Mouse (Mus musculus): ENCODE measurements around the gene Slc39a9. TPM values are rescaled to one million over a fixed set of nuclear protein-coding genes. Genes with fewer than 3 reads are reported as not detected.

The Slc39a9 gene
- total RNA-seq, 2 experiments from 2014 or later = 20.1 to 22.6 TPM

GRCm38 (mm10) chr12:80706208-80706914 lies 62.7 kb downstream of the Slc39a9 start:
- intact Hi-C loops (cut with DNase I) = loop anchor here (10.0 kb wide), 1 partner anchor 522 kb away; no protein-coding TSS in a partner anchor

GRCm38 (mm10) chr12:80706915-80707604 lies 63.4 kb downstream of the Slc39a9 start:
- no peak for DNase-seq
- intact Hi-C loops (cut with DNase I) = loop anchor here (10.0 kb wide), 1 partner anchor 522 kb away; no protein-coding TSS in a partner anchor

More at GRCm38 (mm10) chr12:80706208-80706914, 62.7 kb downstream of the Slc39a9 start:
- no peak for DNase-seq

GRCm38 (mm10) chr12:80715915-80716314 lies 72.2 kb downstream of the Slc39a9 start:
- intact Hi-C loops (cut with DNase I) = no loop called here
- no peak for DNase-seq

GRCm38 (mm10) chr12:80719141-80719540 lies 75.5 kb downstream of the Slc39a9 start:
- intact Hi-C loops (cut with DNase I) = no loop called here
- no peak for DNase-seq

GRCm38 (mm10) chr12:80720507-80720906 lies 76.8 kb downstream of the Slc39a9 start:
- no peak for DNase-seq
- intact Hi-C loops (cut with DNase I) = loop anchor here (5.0 kb wide), 2 partner anchors 38 to 563 kb away; no protein-coding TSS in a partner anchor

- no peak for DNase-seq
- intact Hi-C loops (cut with DNase I) = loop anchor here (5.0 kb wide), 2 partner anchors 39 to 564 kb away; no protein-coding TSS in a partner anchor
Measured at GRCm38 (mm10) chr12:80721458-80721857, 77.8 kb downstream of the Slc39a9 start.

- peak; percentile 85 to 90 for DNase-seq
- intact Hi-C loops (cut with DNase I) = loop anchor here (5.0 kb wide), 3 partner anchors 43 to 568 kb away; no protein-coding TSS in a partner anchor
Measured at GRCm38 (mm10) chr12:80724853-80725559, 81.3 kb downstream of the Slc39a9 start.

- intact Hi-C loops (cut with DNase I) = loop anchor here (2.0 to 5.0 kb wide), 2 partner anchors 33 to 231 kb away; partner anchors contain the start of gene Ccdc177
Measured at GRCm38 (mm10) chr12:80728207-80728606, 84.5 kb downstream of the Slc39a9 start.

GRCm38 (mm10) chr12:80728814-80729213 lies 85.1 kb downstream of the Slc39a9 start:
- DNase-seq = peak in 1 of 2 experiments; percentile 28
- intact Hi-C loops (cut with DNase I) = loop anchor here (2.0 to 5.0 kb wide), 2 partner anchors 32 to 232 kb away; partner anchors contain the start of gene Ccdc177

More at GRCm38 (mm10) chr12:80728207-80728606, 84.5 kb downstream of the Slc39a9 start:
- DNase-seq = no peak

GRCm38 (mm10) chr12:80729758-80730530 lies 86.3 kb downstream of the Slc39a9 start:
- DNase-seq = no peak
- intact Hi-C loops (cut with DNase I) = loop anchor here (2.0 to 5.0 kb wide), 2 partner anchors 31 to 233 kb away; partner anchors contain the start of gene Ccdc177

- intact Hi-C loops (cut with DNase I) = no loop called here
- DNase-seq = peak; percentile 47 to 63
Measured at GRCm38 (mm10) chr12:80730567-80730966, 86.9 kb downstream of the Slc39a9 start.

Other genes starting within 250 kb of the Slc39a9 start
- gene Dcaf5, start 207.3 kb upstream of the Slc39a9 start, total RNA-seq (2021) = 10 to 100 TPM; 31.0 to 34.1 TPM
- gene Exd2, start 180.8 kb upstream of the Slc39a9 start, total RNA-seq (2021) = 10 to 100 TPM; 11.2 to 12.7 TPM
- 1 to 10 TPM; 7.1 to 7.6 TPM for gene Galnt16, start 125.6 kb upstream of the Slc39a9 start, total RNA-seq (2021)
- 10 to 100 TPM; 24.8 to 28.6 TPM for gene Erh, start 458 bp downstream of the Slc39a9 start, total RNA-seq (2021)
- under 1 TPM; 0.24 to 0.48 TPM for gene Plekhd1, start 48.7 kb downstream of the Slc39a9 start, total RNA-seq (2021)
- gene Ccdc177, start 116.8 kb downstream of the Slc39a9 start, total RNA-seq (2021) = under 1 TPM in 1 of 2 experiments, not detected in 1; 0.07 TPM
- gene Susd6, start 146.6 kb downstream of the Slc39a9 start, total RNA-seq (2021) = 10 to 100 TPM; 63.4 to 66.2 TPM